Mouse (Mus musculus) spleen, adult 18-20 months (tissue): Measurements from ENCODE around the gene Olfr237-ps1.
"Not testable (repeated sequence)": the region's sequence is repeated elsewhere in the genome, so short reads cannot be mapped to it uniquely, and the experiment has no call there.

Experiments used
- DNase-seq, 2 experiments: peaks; one replicate each; pipeline ENCODE4 v3.0.0; 2022; ENCODE audit warnings: mixed read lengths in 2 of 2

Olfr237-ps1 gene

DNA sequence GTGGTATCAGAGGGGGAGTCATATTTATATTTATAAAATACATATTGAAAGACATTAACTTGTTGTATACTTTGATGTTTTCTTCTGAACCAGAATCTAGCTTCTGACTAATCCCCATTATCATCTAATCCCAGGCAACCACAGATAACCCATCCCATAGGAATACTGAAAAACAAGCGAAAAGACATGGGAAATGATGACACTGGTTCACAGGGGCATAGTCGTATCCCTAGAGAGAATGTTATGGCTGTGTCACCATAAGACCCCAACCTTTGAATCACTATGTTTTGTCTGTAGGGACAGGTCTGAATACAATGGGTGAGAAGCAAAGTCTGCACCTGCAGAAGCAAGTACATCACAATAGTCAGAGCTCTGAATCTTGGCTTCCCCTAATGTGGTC is at the start of gene Olfr237-ps1:
Gene Olfr237-ps1 (plus strand): TSS at position 301 of the 400 bp plus-strand sequence.
- not testable (repeated sequence) for DNase-seq

DNA sequence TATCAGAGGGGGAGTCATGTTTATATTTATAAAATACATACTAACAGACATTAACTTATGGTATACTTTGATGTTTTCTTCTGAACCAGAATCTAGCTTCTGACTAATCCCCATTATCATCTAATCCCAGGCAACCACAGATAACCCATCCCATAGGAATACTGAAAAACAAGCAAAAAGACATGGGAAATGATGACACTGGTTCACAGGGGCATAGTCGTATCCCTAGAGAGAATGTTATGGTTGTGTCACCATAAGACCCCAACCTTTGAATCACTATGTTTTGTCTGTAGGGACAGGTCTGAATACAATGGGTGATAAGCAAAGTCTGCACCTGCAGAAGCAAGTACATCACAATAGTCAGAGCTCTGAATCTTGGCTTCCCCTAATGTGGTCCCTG is 40.3 kb upstream of the Olfr237-ps1 start, which contains the start of gene Olfr441:
Gene Olfr441 (plus strand): TSS at position 301 of the 400 bp plus-strand sequence.
- DNase-seq = not testable (repeated sequence)

DNA sequence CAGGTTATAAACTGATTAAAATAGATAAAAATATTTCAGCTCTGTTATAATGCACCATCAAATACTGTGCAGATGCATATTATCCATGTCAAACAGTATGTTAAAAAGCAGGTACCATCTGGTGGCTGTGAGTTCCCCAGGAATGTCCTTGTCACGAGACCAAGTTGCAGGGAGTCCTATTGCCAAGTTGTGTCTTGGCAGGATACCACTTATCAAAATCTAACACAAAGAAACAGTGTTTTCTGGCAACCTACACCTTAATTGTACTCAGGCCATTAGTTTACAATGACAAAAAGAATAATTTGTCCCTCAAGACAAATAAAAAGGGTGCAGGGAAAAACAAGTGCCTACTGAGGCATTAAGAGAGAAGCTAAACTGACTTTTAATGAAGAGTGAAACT is 13.1 kb downstream of the Olfr237-ps1 start:
- DNase-seq = no peak

DNA sequence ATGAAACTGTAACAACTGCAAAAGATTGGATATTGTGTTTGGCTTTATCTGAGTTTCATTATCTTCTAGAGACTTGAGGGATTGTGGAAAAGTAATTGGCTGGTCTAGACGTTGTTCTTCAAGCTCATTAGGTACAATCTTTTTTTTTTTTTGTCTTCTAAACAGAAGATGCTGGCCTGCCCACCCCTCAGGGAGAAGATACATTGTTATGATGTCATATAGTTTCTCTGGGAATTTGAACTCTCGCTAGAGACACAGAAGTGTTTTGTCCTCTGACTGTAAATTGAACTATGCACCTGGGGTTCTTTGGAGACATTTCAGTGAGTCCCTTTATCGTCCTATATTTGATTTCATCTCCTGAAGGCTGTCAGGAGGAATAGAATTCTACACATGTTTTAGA is 16.6 kb downstream of the Olfr237-ps1 start, which contains the start of gene Olfr437:
Gene Olfr437 (plus strand): TSS at position 301 of the 400 bp plus-strand sequence.
- DNase-seq = no peak

DNA sequence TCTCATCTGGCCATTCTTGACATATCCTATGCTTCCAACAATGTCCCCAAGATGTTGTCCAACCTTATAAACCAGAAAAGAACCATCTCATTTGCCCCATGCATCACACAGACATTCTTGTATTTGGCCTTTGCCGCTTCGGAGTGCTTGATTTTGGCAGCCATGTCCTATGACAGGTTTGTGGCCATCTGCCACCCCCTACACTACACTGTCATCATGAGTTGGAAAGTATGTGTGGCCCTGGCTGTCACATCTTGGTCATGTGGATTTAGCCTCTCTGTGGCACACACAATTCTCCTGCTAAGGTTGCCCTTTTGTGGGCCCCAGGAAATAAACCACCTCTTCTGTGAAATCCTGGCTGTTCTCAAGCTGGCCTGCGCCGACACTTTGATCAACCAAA is 20.9 kb downstream of the Olfr237-ps1 start:
- DNase-seq = no peak

DNA sequence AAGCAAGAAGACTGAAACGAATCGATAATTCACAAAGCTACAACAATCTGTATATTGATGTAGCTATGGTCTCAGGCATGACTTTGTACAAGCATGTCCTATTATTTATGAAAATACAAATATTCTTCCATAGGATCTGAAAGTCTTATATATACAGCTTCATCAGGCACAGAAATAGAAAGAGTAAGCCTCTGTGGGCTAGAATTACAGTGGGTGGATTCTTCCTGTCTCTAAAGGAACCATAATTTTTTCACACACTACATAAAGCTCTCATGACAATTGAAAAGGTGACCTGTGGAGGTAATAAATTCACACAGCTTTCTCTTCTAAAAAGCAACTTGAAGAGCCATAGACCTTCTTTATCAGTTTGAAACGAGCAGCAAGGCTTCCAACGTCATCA is 25.5 kb downstream of the Olfr237-ps1 start, which contains the start of gene Olfr13:
Gene Olfr13 (plus strand): TSS at position 301 of the 400 bp plus-strand sequence.
- no peak for DNase-seq

DNA sequence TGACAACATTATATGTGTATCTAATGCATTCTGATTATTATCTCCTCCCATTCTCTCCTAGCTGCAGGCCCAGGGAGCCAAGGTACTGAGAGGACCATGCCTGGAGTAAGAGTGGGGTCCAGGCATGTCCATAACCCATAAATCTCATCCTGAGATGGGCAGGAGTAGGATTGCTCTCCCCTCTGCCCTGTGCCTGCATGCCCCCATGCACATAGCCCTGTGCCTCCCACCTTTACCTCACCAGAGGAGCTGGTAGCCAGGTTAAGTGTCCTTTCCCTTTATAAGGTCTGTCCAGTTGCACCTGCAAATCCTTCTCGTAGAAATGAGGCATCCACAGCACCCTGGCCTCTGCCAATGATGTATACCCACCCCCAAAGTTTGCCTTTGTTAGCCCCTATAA is 31.8 kb downstream of the Olfr237-ps1 start:
- no peak for DNase-seq

DNA sequence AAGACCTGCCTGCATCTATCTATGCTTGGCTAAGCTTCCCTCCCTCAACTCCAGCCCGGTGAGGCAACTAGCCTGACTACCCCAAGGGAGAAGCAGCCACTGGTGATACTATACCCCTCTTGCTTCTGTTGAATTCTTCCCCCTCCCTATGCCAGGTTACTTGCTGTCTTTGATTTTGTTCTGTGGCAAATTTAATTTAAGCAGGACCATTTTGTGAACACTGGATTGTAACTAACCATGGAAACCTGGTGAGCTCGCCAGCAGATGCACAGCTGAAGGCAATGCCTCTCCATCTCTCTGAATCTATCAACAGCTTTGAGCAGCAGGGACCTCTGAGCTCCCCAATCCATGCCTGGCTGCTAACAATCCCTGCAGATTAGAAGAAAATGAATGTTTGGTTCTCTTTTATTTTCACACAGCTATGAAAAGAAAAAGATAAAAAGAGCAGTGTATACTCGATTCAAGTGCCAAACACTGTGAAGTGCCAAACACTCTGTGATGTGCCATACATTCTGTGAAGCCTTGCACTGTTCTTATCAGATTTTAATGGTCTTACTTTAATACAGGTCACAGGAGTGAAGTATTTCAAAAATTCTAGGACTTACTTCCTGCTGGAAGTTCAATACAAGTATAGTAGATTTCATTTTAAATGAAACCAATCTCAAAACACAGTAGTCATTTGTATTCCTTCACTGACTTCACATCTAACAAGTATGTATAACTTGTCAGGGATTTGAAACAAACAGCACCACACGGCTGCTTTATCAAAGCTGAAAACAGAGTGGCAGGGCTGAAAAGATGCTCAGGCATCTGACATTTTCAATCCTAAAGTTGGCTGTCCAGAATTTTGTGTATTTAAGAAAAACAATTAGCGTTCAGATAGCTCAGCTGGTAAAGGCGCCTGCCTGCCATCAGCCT is 32.5 kb downstream of the Olfr237-ps1 start:
- no peak for DNase-seq

DNA sequence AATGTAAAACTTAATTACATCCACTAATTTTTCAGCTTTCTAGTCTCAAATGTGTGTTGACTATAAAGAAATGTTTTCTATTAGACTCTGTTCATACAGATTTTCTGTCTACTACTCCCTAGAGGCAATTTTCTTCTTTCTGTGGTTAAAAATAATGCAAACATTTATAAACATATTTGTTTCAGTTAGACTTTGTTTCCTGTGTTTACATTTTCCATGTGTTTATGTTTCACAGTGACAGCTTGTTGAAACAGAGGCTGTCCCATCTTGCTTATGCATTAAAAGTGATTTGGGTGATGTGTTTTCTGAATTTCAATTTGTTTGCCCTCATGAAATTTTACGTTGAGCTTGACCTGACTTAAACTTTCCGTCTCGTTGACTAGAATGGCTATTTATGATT is 44.6 kb downstream of the Olfr237-ps1 start:
- DNase-seq = no peak

DNA sequence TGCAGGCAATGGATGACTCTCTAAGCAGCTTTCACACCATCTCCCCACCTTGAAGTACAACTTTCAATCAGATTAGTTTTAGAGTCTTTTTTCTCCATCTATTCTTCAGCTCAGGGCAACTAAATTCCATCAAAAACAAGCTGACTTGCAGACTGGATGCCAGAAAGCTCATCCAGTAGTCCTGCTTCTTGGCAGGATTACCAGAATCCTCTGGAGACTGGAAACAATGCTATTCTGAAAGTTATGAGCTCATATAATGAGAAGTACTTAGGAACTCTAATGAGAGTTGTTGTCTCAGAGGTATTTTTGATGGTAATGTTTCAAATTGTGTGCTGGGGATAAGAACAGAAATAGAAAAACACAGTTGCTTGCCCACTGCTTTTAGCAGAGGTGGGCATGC is 50.4 kb downstream of the Olfr237-ps1 start, which contains the start of gene Olfr435:
Gene Olfr435 (plus strand): TSS at position 366 of the 400 bp plus-strand sequence.
- DNase-seq = no peak

DNA sequence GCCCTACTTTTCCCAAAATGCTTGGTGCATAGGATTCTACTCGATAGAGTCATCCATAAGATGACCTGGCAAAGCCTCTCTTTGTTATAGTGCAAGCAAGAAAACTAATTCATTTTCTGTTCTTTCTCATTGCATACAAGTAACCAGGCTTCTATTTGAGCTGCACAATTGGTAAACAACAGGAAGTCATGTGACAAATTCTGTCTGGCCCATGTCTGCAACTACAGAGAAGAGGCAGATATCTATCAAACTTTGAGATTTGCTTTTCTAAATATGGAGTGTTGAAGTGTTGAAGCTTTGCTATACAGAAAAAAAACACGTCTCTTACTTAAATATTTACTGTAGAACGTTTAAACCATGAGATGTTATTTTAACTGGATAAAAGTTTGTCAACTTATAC is 51.7 kb downstream of the Olfr237-ps1 start:
- DNase-seq = no peak

DNA sequence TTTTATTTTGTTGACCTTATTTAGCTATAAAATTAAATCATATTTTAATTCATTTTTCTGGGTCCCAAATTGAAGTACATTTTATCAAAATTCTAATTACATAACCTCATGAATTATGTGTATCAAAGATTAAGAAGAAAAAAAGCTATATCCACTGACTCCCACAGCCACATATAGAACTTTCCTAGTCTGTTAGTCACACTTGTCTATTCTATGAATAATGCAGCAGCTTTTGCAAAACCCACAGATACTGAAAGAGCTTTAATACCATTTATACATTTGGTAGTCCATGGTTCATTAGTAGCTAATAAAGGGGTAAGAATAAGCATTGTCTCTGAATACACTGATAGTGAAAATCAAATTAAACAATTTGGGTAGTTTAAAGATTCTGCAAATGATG is 56.4 kb downstream of the Olfr237-ps1 start:
- no peak for DNase-seq

DNA sequence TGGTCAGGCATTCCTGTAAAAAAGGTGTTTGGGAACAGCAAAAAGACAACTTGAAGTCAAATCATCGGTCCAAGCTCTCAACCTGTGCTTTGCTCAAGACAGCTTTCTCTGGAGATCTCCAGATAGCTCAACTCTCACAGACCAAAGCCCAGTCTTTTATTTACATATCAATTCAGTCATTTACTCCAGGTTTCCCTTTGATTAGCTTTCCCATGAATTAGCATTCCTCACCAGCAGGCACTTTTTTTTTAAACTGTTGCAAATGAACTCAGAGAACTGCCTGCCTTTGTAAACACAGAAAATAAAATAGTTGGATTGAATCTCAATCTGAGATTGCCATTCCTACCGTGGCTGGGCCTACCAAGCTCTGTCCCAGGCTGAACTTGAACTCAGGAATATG is 59.0 kb downstream of the Olfr237-ps1 start:
- no peak for DNase-seq
